In the genomic region with DNA sequence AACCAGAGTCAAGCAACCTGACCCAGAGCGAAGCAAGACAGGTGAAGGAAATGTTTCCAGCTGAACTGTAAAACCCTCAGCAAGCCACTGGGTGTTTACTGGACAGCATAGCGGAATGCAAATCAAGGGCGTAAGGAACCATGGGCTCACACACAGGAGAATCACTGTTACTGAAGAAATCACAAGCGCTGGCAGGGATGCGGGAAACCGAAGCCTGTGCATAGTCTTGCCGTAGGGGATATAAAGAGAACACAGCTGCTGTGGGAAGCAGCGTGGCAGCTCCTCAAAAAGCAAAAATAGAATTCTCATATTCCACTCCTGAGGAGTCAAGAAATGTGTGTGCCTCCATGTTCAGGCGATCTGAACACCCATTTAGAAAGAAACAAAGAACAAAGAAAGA, we compare ENCODE assay signal across 9 mouse cellular contexts. TPM values are rescaled to one million over a fixed set of nuclear protein-coding genes. Genes with fewer than 3 reads are reported as not detected.
A peak's percentile ranks its signal among the peaks of the same experiment; 100 is the strongest.
DNase-seq lines count a peak whose midpoint lies in the region; ATAC-seq lines count a peak whose summit lies in the region.
"Had no signal": no experiment of that assay in that cellular context is flagged by ENCODE, and none has a peak within 500 bp of the region (broad histone marks: within the 10 kb centered on the region; RNA-seq: fewer than 3 reads in every experiment).

No protein-coding gene starts in this region.

- intact Hi-C loops in heart, postnatal 36 days (cut with DNase I), result no loop called here

- H3K27me3 ChIP-seq in embryonic facial prominence, embryonic 12.5 days, result no peaks in the 10 kb centered on the region
- no peaks in the 10 kb centered on the region for H3K27me3 ChIP-seq in midbrain, embryonic 15.5 days (replicated peaks)

- ATAC-seq in embryonic facial prominence, embryonic 12.5 days (ENCODE audit: insufficient number of reproducible peaks, insufficient read depth, low FRiP score, low TSS enrichment), result peak; percentile 47; the same call in 1 of the 2 replicates
- peak; percentile 95 for ATAC-seq in frontal cortex, adult (ENCODE audit: low TSS enrichment)
- ATAC-seq in midbrain, embryonic 15.5 days (replicated peaks), result peak; percentile 66; the same call in 1 of the 2 replicates

- no peak overlapping the region for H3K27ac ChIP-seq in embryonic facial prominence, embryonic 12.5 days
- 0 out of 2 replicates have a peak overlapping the region, but pooled peaks have one; percentile 34 for H3K27ac ChIP-seq in midbrain, embryonic 15.5 days

- H3K4me1 ChIP-seq in embryonic facial prominence, embryonic 12.5 days, result no peaks in the 10 kb centered on the region
- peaks cover 10% of the 10 kb centered on the region; the same call in 1 of the 2 replicates for H3K4me1 ChIP-seq in midbrain, embryonic 15.5 days

- no peak overlapping the region for H3K9ac ChIP-seq in embryonic facial prominence, embryonic 12.5 days
- H3K9ac ChIP-seq in midbrain, embryonic 15.5 days, result no peak overlapping the region

- no peaks in the 10 kb centered on the region for H3K9me3 ChIP-seq in embryonic facial prominence, embryonic 12.5 days
- H3K9me3 ChIP-seq in midbrain, embryonic 15.5 days, result no peaks in the 10 kb centered on the region

- no peak overlapping the region for H3K4me3 ChIP-seq in embryonic facial prominence, embryonic 12.5 days
- H3K4me3 ChIP-seq in midbrain, embryonic 15.5 days, result no peak overlapping the region
- H3K4me3 ChIP-seq: erythroblast, embryonic 14.5 days had no signal

- DNase-seq in layer of hippocampus, adult 9-11 months, result peak; percentile 29
- DNase-seq in lung, postnatal 14 days, result no peak
- no peak for DNase-seq in heart, postnatal 36 days
- no peak for DNase-seq in thymus, postnatal 0 days (ENCODE audit: low spot score)

- no peaks in the 10 kb centered on the region for H3K36me3 ChIP-seq in embryonic facial prominence, embryonic 12.5 days
- H3K36me3 ChIP-seq in midbrain, embryonic 15.5 days (replicated peaks), result no peaks in the 10 kb centered on the region

- WGBS in embryonic facial prominence, embryonic 12.5 days, result 50% methylated on average over 9 of the region's 9 CpGs
- 48% methylated on average over 9 of the region's 9 CpGs for WGBS in midbrain, embryonic 15.5 days

- H3K4me2 ChIP-seq in embryonic facial prominence, embryonic 12.5 days (replicated peaks), result no peak overlapping the region
- H3K4me2 ChIP-seq in midbrain, embryonic 15.5 days, result no peak overlapping the region

RNA-seq across cellular contexts. Expression of gene Samd7, which starts 9.3 kb away (rescaled TPM):
- polyA plus RNA-seq in embryonic facial prominence, embryonic 12.5 days (2016; fragmentation: Nextera tagmentation; extraction: Ambion mirVana), result not detected in 2 replicates
- 0.05 TPM in 1 of 2 replicates, not detected in the other for polyA plus RNA-seq in midbrain, embryonic 15.5 days (2015; fragmentation: Nextera tagmentation; extraction: Ambion mirVana)
- total RNA-seq in heart, postnatal 36 days (2021), result not detected
- 0.08 TPM in 1 of 2 replicates, not detected in the other for polyA plus RNA-seq in thymus, postnatal 0 days (2015; fragmentation: Nextera tagmentation; extraction: Ambion mirVana)
- polyA plus RNA-seq: erythroblast, embryonic 14.5 days; large intestine, adult 2 months had no signal

RNA-seq across cellular contexts. Expression of gene Lrrc31, which starts 37.2 kb away (rescaled TPM):
- not detected in 2 replicates for polyA plus RNA-seq in embryonic facial prominence, embryonic 12.5 days (2016; fragmentation: Nextera tagmentation; extraction: Ambion mirVana)
- polyA plus RNA-seq in midbrain, embryonic 15.5 days (2015; fragmentation: Nextera tagmentation; extraction: Ambion mirVana), result not detected in 2 replicates
- total RNA-seq in heart, postnatal 36 days (2021), result under 1 TPM; 0.24 to 0.31 TPM
- polyA plus RNA-seq in thymus, postnatal 0 days (2015; fragmentation: Nextera tagmentation; extraction: Ambion mirVana), result 0.14 and 0.27 TPM in 2 replicates
- polyA plus RNA-seq: erythroblast, embryonic 14.5 days had no signal

RNA-seq across cellular contexts. Expression of gene Sec62, which starts 55.9 kb away (rescaled TPM):
- 84.0 and 85.0 TPM in 2 replicates for polyA plus RNA-seq in embryonic facial prominence, embryonic 12.5 days (2016; fragmentation: Nextera tagmentation; extraction: Ambion mirVana)
- polyA plus RNA-seq in midbrain, embryonic 15.5 days (2015; fragmentation: Nextera tagmentation; extraction: Ambion mirVana), result 74.7 and 85.6 TPM in 2 replicates
- total RNA-seq in heart, postnatal 36 days (2021), result 10 to 100 TPM; 41.4 to 43.2 TPM
- polyA plus RNA-seq in thymus, postnatal 0 days (2015; fragmentation: Nextera tagmentation; extraction: Ambion mirVana), result 120 and 125 TPM in 2 replicates
